Mouse (Mus musculus) midbrain, embryonic 16.5 days (tissue): Measurements from ENCODE around the gene Fabp2. TPM values are rescaled to one million over a fixed set of nuclear protein-coding genes. Genes with fewer than 3 reads are reported as not detected.

ENCODE experiments used
- ATAC-seq: fragments of 200-750 bp; cut with Nextera tagmentation; 2 replicates; pipeline ENCODE4 v1.8.0; 2017; ENCODE audit warnings: moderate TSS enrichment
- H3K27ac ChIP-seq: fragments of 300-500 bp; sonication (generic); 2 replicates; pipeline ENCODE4 v1.5.1; 2014; ENCODE audit warnings: mild to moderate bottlenecking, low read length, mixed read lengths
- H3K27me3 ChIP-seq: fragments of 300-500 bp; sonication (generic); 2 replicates; pipeline ENCODE4 v1.6.1; 2014; ENCODE audit warnings: low read depth, low read length, mixed read lengths; ENCODE audit not compliant: control insufficient read depth, insufficient read depth
- H3K36me3 ChIP-seq: fragments of 300-500 bp; sonication (generic); 2 replicates; pipeline ENCODE4 v1.6.1; 2014; ENCODE audit warnings: mild to moderate bottlenecking, low read length, moderate library complexity, mixed read lengths; ENCODE audit not compliant: control insufficient read depth, insufficient read depth
- H3K4me1 ChIP-seq: fragments of 300-500 bp; sonication (generic); 2 replicates; pipeline ENCODE4 v1.6.1; 2014; ENCODE audit warnings: mild to moderate bottlenecking, low read length, mixed read lengths; ENCODE audit not compliant: control insufficient read depth, insufficient read depth
- H3K4me2 ChIP-seq: fragments of 300-500 bp; sonication (generic); 2 replicates; pipeline ENCODE4 v1.6.1; 2014; ENCODE audit warnings: mild to moderate bottlenecking, low read length, mixed read lengths
- H3K4me3 ChIP-seq: fragments of 300-500 bp; sonication (generic); 2 replicates; pipeline ENCODE4 v1.5.1; 2014; ENCODE audit warnings: low read depth, mild to moderate bottlenecking, low read length, moderate library complexity, mixed read lengths
- H3K9ac ChIP-seq: fragments of 300-500 bp; sonication (generic); 2 replicates; pipeline ENCODE4 v1.6.1; 2014; ENCODE audit warnings: low read depth, low read length, mixed read lengths
- H3K9me3 ChIP-seq: fragments of 300-500 bp; sonication (generic); replicated peaks from 2 replicates; pipeline ENCODE4 v1.6.1; 2014; ENCODE audit warnings: mild to moderate bottlenecking, low read length, mixed read lengths; ENCODE audit not compliant: control insufficient read depth, poor library complexity, severe bottlenecking
- WGBS: fragments of 180-500 bp; shearing (Covaris S2); extraction: QIAGEN DNeasy Blood & Tissue Kit; methylation state at CpG from one replicate; pipeline ENCODE4 v1.1.7; 2014; 5-methylcytosine and 5-hydroxymethylcytosine counted together
- polyA plus RNA-seq: library from polyadenylated mRNA; unstranded; fragments of >200 nt; fragmentation: Nextera tagmentation; extraction: Ambion mirVana; gene quantifications from 2 replicates; pipeline ENCODE4 v1.2.1, GENCODE M21; 2015

Fabp2 gene
- polyA plus RNA-seq, 1 experiment from 2014 or later: not detected

GRCm38 (mm10) chr3:122877543-122877942 is 17.3 kb upstream of the Fabp2 start:
- Histone ChIP-seq H3K9ac (no peak overlapping the region), H3K4me3 (no peak overlapping the region), H3K4me1 (no peaks in the 10 kb centered on the region), H3K4me2 (no peak overlapping the region), H3K27me3 (no peaks in the 10 kb centered on the region), H3K36me3 (no peaks in the 10 kb centered on the region), H3K9me3 (no peaks in the 10 kb centered on the region), H3K27ac (no peak overlapping the region)
- no peak for ATAC-seq
- WGBS: 87% methylated on average over 3 of the region's 3 CpGs

GRCm38 (mm10) chr3:122878705-122879315 is 16.1 kb upstream of the Fabp2 start:
- Histone ChIP-seq H3K36me3 (no peaks in the 10 kb centered on the region), H3K4me1 (no peaks in the 10 kb centered on the region), H3K4me3 (no peak overlapping the region), H3K9me3 (no peaks in the 10 kb centered on the region), H3K27ac (no peak overlapping the region), H3K27me3 (no peaks in the 10 kb centered on the region), H3K4me2 (no peak overlapping the region), H3K9ac (no peak overlapping the region)
- no peak for ATAC-seq
- 88% methylated on average over 8 of the region's 8 CpGs for whole genome bisulfite sequencing

GRCm38 (mm10) chr3:122887505-122888301 is 7.2 kb upstream of the Fabp2 start:
- Histone ChIP-seq H3K27me3 (no peaks in the 10 kb centered on the region), H3K4me1 (no peaks in the 10 kb centered on the region), H3K27ac (no peak overlapping the region), H3K9ac (no peak overlapping the region), H3K9me3 (no peaks in the 10 kb centered on the region), H3K4me2 (no peak overlapping the region), H3K36me3 (no peaks in the 10 kb centered on the region), H3K4me3 (no peak overlapping the region)
- no peak for ATAC-seq
- WGBS: 81% methylated on average over 4 of the region's 4 CpGs

GRCm38 (mm10) chr3:122888371-122888819 is 6.5 kb upstream of the Fabp2 start:
- ATAC-seq: no peak
- Histone ChIP-seq H3K36me3 (no peaks in the 10 kb centered on the region), H3K9ac (no peak overlapping the region), H3K27ac (no peak overlapping the region), H3K4me3 (no peak overlapping the region), H3K27me3 (no peaks in the 10 kb centered on the region), H3K4me2 (no peak overlapping the region), H3K4me1 (no peaks in the 10 kb centered on the region), H3K9me3 (no peaks in the 10 kb centered on the region)
- WGBS: 92% methylated on average over 5 of the region's 5 CpGs

- H3K27ac ChIP-seq: no peak overlapping the region
- WGBS: 91% methylated on average over 11 of the region's 11 CpGs
- H3K9me3 ChIP-seq: no peaks in the 10 kb centered on the region
- no peak overlapping the region for H3K4me2 ChIP-seq
- no peaks in the 10 kb centered on the region for H3K4me1 ChIP-seq
- no peak overlapping the region for H3K9ac ChIP-seq
- ATAC-seq: no peak
- H3K4me3 ChIP-seq: no peak overlapping the region
- no peaks in the 10 kb centered on the region for H3K36me3 ChIP-seq
- no peaks in the 10 kb centered on the region for H3K27me3 ChIP-seq
Observed at GRCm38 (mm10) chr3:122895189-122895731, 388 bp downstream of the Fabp2 start.

- Histone ChIP-seq H3K36me3 (no peaks in the 10 kb centered on the region), H3K4me2 (no peak overlapping the region), H3K9me3 (no peaks in the 10 kb centered on the region), H3K27ac (no peak overlapping the region), H3K4me3 (no peak overlapping the region), H3K27me3 (no peaks in the 10 kb centered on the region), H3K9ac (no peak overlapping the region), H3K4me1 (no peaks in the 10 kb centered on the region)
- 68% methylated on average over 6 of the region's 6 CpGs for WGBS
- ATAC-seq: no peak
Observed at GRCm38 (mm10) chr3:122898254-122898653, 3.4 kb downstream of the Fabp2 start.

GRCm38 (mm10) chr3:122903746-122904433 is 9.0 kb downstream of the Fabp2 start:
- ATAC-seq: peak; percentile 62
- WGBS: 46% methylated on average over 12 of the region's 12 CpGs
- H3K27me3 ChIP-seq: no peaks in the 10 kb centered on the region

GRCm38 (mm10) chr3:122907841-122908240 is 13.0 kb downstream of the Fabp2 start:
- Histone ChIP-seq H3K27ac (no peak overlapping the region), H3K4me1 (no peaks in the 10 kb centered on the region), H3K27me3 (no peaks in the 10 kb centered on the region), H3K4me3 (no peak overlapping the region), H3K36me3 (no peaks in the 10 kb centered on the region), H3K9me3 (no peaks in the 10 kb centered on the region), H3K9ac (no peak overlapping the region), H3K4me2 (no peak overlapping the region)
- ATAC-seq: no peak
- WGBS: 82% methylated on average over 2 of the region's 2 CpGs

More at GRCm38 (mm10) chr3:122903746-122904433, 9.0 kb downstream of the Fabp2 start:
- Histone ChIP-seq H3K4me2 (no peak overlapping the region), H3K4me1 (no peaks in the 10 kb centered on the region), H3K9ac (no peak overlapping the region), H3K4me3 (no peak overlapping the region), H3K36me3 (no peaks in the 10 kb centered on the region), H3K9me3 (no peaks in the 10 kb centered on the region), H3K27ac (no peak overlapping the region)
